Mouse (Mus musculus) hindbrain, postnatal 0 days (tissue): Measurements from ENCODE around the gene Retreg1. TPM values are rescaled to one million over a fixed set of nuclear protein-coding genes. Genes with fewer than 3 reads are reported as not detected.

Source experiments
- ATAC-seq: fragments of 200-750 bp; cut with Nextera tagmentation; 2 replicates; pipeline ENCODE4 v1.8.0; 2017; ENCODE audit warnings: mild to moderate bottlenecking, moderate TSS enrichment, moderate library complexity
- DNase-seq: peaks from one replicate; pipeline ENCODE4 v3.0.0-alpha.2; 2015; ENCODE audit warnings: low spot score
- H3K27ac ChIP-seq: fragments of 300-500 bp; sonication (generic); 2 replicates; pipeline ENCODE4 v1.5.1; 2014; ENCODE audit warnings: mild to moderate bottlenecking
- H3K27me3 ChIP-seq: fragments of 300-500 bp; sonication (generic); 2 replicates; pipeline ENCODE4 v1.6.1; 2014; ENCODE audit warnings: low read length, mixed read lengths; ENCODE audit not compliant: insufficient read depth
- H3K36me3 ChIP-seq: fragments of 300-500 bp; sonication (generic); 2 replicates; pipeline ENCODE4 v1.6.1; 2014; ENCODE audit warnings: low read length, mixed read lengths; ENCODE audit not compliant: insufficient read depth
- H3K4me1 ChIP-seq: fragments of 300-500 bp; sonication (generic); 2 replicates; pipeline ENCODE4 v1.6.1; 2014; ENCODE audit warnings: antibody characterized with exemption, low read length, mixed read lengths; ENCODE audit not compliant: insufficient read depth
- H3K4me2 ChIP-seq: fragments of 300-500 bp; sonication (generic); 2 replicates; pipeline ENCODE4 v1.6.1; 2014; ENCODE audit warnings: low read depth, mild to moderate bottlenecking, low read length, moderate library complexity, mixed read lengths
- H3K4me3 ChIP-seq: fragments of 300-500 bp; sonication (generic); 2 replicates; pipeline ENCODE4 v1.5.1; 2014; ENCODE audit warnings: low read length
- H3K9ac ChIP-seq: fragments of 300-500 bp; sonication (generic); replicated peaks from 2 replicates; pipeline ENCODE4 v1.6.1; 2014; ENCODE audit warnings: mild to moderate bottlenecking, low read length, moderate library complexity, mixed read lengths
- H3K9me3 ChIP-seq: fragments of 300-500 bp; sonication (generic); 2 replicates; pipeline ENCODE4 v1.6.1; 2016; ENCODE audit warnings: low read length, mixed read lengths
- CTCF ChIP-seq: IDR thresholded peaks from 2 replicates; pipeline ENCODE4 v1.5.1; 2016; ENCODE audit warnings: antibody characterized with exemption, control low read depth, low read depth
- WGBS: fragments of 180-500 bp; shearing (Covaris S2); extraction: QIAGEN DNeasy Blood & Tissue Kit; methylation state at CpG from one replicate; pipeline ENCODE4 v1.1.7; 2014; 5-methylcytosine and 5-hydroxymethylcytosine counted together
- polyA plus RNA-seq: library from polyadenylated mRNA; unstranded; fragments of >200 nt; fragmentation: Nextera tagmentation; extraction: Ambion mirVana; gene quantifications from 2 replicates; pipeline ENCODE4 v1.2.1, GENCODE M21; 2015
- total RNA-seq: library from RNA; depleted of rRNA; stranded (reverse); fragments of >200 nt; gene quantifications from 2 replicates; pipeline ENCODE4 v1.2.3, GENCODE M21; 2014

Retreg1 gene
- total and polyA plus RNA-seq, 2 experiments from 2014 or later: 21.0 to 31.7 TPM

DNA sequence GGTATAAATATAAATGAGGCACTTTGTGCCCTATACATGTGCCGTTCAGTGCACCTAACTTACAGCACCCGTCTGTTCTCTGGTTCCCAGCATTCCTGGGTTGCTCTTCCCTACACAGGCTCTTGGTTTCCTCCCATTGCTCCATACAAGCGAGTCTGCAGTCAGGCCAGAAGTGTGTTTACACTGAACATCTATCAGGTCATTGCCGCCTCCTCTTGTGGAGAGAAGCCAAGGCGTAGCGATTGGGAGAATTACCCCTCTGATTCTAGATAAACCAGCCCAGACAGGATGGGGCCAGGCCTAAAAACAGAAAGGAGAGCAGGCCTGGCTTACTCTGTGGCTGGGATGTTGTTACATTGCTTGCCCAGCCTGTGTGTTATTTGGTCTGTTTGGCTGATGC, 33.3 kb upstream of the Retreg1 start:
- WGBS: 90% methylated on average over 6 of the region's 6 CpGs
- Histone ChIP-seq H3K9ac (no peak overlapping the region), H3K27me3 (no peaks in the 10 kb centered on the region), H3K27ac (no peak overlapping the region), H3K4me3 (no peak overlapping the region), H3K4me1 (no peaks in the 10 kb centered on the region), H3K9me3 (no peaks in the 10 kb centered on the region), H3K36me3 (peaks cover 52% of the 10 kb centered on the region), H3K4me2 (no peak overlapping the region)
- DNase-seq: no peak
- no peak for ATAC-seq
- no peak for TF ChIP-seq CTCF

DNA sequence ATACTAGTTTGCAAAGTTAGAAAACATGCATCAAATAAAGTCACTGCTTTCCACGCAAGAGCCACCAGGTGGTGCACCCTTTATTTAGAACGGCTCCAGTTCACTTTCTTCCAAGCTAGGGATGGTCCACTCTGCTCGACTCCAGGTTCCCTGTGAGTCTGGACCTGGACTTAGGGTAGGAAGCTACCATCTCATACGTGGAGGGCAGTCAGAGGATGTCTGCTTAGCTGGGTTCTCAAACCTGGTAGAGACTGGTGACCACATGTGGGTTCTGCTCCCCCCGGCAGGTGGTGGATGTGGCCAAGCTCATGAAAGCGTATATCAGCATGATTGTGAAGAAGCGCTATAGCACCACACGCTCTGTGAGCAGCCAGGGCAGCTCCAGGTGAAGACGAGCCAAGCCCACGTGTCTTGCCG, 31.1 kb upstream of the Retreg1 start:
- H3K4me1 ChIP-seq: no peaks in the 10 kb centered on the region
- DNase-seq: peak; percentile 48
- WGBS: 87% methylated on average over 11 of the region's 11 CpGs
- H3K4me2 ChIP-seq: no peak overlapping the region
- no peaks in the 10 kb centered on the region for H3K27me3 ChIP-seq
- TF ChIP-seq CTCF: peak; percentile 54
- H3K4me3 ChIP-seq: no peak overlapping the region
- 0 out of 2 replicates have a peak, but pooled peaks cover 4% of the 10 kb centered on the region for H3K9me3 ChIP-seq
- H3K9ac ChIP-seq: no peak overlapping the region
- H3K27ac ChIP-seq: no peak overlapping the region
- H3K36me3 ChIP-seq: peaks cover 43% of the 10 kb centered on the region
- no peak for ATAC-seq

- 76% methylated on average over 12 of the region's 12 CpGs for WGBS
- Histone ChIP-seq H3K27me3 (no peaks in the 10 kb centered on the region), H3K27ac (no peak overlapping the region), H3K9ac (no peak overlapping the region), H3K4me2 (no peak overlapping the region), H3K36me3 (peaks cover 42% of the 10 kb centered on the region), H3K9me3 (0 out of 2 replicates have a peak, but pooled peaks cover 4% of the 10 kb centered on the region), H3K4me3 (no peak overlapping the region), H3K4me1 (no peaks in the 10 kb centered on the region)
- no peak for DNase-seq
- ATAC-seq: no peak
- TF ChIP-seq CTCF: no peak
Measured at GRCm38 (mm10) chr15:25812479-25812878, 30.5 kb upstream of the Retreg1 start.

DNA sequence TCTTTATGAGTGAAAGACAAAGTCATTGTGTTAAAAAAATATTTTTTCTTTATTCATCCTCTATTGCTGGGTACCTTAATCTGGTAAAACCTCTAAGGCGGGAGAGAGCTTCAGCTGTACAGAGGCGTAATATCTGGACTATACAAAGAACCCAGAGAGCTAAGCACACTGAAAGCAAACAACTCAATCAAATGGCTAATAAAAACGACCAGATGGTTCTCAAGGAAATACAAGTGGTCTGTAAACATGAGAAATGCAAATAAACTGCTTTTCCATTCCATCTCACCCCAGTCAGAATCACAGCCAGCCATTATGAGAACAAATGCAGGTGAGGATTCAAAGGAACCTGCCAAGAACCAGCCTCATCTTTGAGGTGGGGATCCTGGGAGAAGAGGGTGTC, 28.4 kb upstream of the Retreg1 start:
- no peak for ATAC-seq
- Histone ChIP-seq H3K4me2 (no peak overlapping the region), H3K27ac (no peak overlapping the region), H3K9me3 (0 out of 2 replicates have a peak, but pooled peaks cover 4% of the 10 kb centered on the region), H3K36me3 (peaks cover 21% of the 10 kb centered on the region), H3K4me3 (no peak overlapping the region), H3K27me3 (no peaks in the 10 kb centered on the region), H3K9ac (no peak overlapping the region), H3K4me1 (no peaks in the 10 kb centered on the region)
- 87% methylated on average over 3 of the region's 3 CpGs for WGBS
- DNase-seq: no peak
- TF ChIP-seq CTCF: no peak

DNA sequence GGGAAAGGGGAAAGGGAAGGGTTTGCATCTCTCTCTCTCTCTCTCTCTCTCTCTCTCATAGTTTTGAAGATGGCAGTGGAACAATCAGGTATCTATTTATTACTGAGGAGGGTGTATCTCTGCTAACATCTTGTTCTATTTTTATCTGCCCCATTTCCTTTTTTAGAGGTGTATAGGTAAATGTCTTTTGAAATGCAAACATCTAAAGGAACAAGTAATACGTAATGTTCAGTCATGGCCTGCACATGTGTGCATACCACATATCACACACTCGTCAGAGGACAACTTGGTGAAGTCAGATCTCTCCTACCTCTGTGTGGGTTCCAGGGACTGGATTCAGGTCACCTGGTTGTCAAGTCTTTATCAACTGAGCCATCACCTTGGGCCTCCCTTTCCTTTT, 25.8 kb upstream of the Retreg1 start:
- DNase-seq (no peak), ATAC-seq (no peak)
- Histone ChIP-seq H3K27ac (no peak overlapping the region), H3K9me3 (0 out of 2 replicates have a peak, but pooled peaks cover 4% of the 10 kb centered on the region), H3K4me3 (no peak overlapping the region), H3K27me3 (no peaks in the 10 kb centered on the region), H3K4me2 (no peak overlapping the region), H3K9ac (no peak overlapping the region), H3K36me3 (no peaks in the 10 kb centered on the region), H3K4me1 (no peaks in the 10 kb centered on the region)
- 90% methylated on average over 2 of the region's 2 CpGs for WGBS
- no peak for TF ChIP-seq CTCF

GRCm38 (mm10) chr15:25821981-25822380, 21.0 kb upstream of the Retreg1 start:
- no peak for TF ChIP-seq CTCF
- H3K4me1 ChIP-seq: no peaks in the 10 kb centered on the region
- ATAC-seq: no peak
- H3K9ac ChIP-seq: no peak overlapping the region
- H3K4me2 ChIP-seq: no peak overlapping the region
- no peaks in the 10 kb centered on the region for H3K9me3 ChIP-seq
- H3K4me3 ChIP-seq: no peak overlapping the region
- no peak for DNase-seq
- no peaks in the 10 kb centered on the region for H3K27me3 ChIP-seq
- no peaks in the 10 kb centered on the region for H3K36me3 ChIP-seq
- H3K27ac ChIP-seq: no peak overlapping the region

GRCm38 (mm10) chr15:25822656-25823055, 20.3 kb upstream of the Retreg1 start:
- ATAC-seq: no peak
- 61% methylated on average over 3 of the region's 3 CpGs for WGBS
- no peak for DNase-seq
- H3K27ac ChIP-seq: no peak overlapping the region
- no peak overlapping the region for H3K4me3 ChIP-seq
- H3K4me2 ChIP-seq: no peak overlapping the region
- H3K9me3 ChIP-seq: no peaks in the 10 kb centered on the region
- no peaks in the 10 kb centered on the region for H3K36me3 ChIP-seq
- H3K9ac ChIP-seq: no peak overlapping the region
- no peaks in the 10 kb centered on the region for H3K4me1 ChIP-seq
- H3K27me3 ChIP-seq: no peaks in the 10 kb centered on the region
- no peak for TF ChIP-seq CTCF
